Mouse (Mus musculus) heart, postnatal 36 days (tissue): ENCODE data around the gene Grm7. TPM values are rescaled to one million over a fixed set of nuclear protein-coding genes. Genes with fewer than 3 reads are reported as not detected.

Source experiments
- DNase-seq, 2 experiments: peaks; one replicate each; pipeline ENCODE4 v3.0.0; 2021 to 2022
- intact Hi-C: fragments of 180-260 bp; cut with DNase I; formaldehyde crosslinking; loops from one replicate; pipeline ENCODE4 v1.15.1; 2025
- total RNA-seq, 2 experiments: library from RNA; stranded (reverse); gene quantifications; 2 replicates each; pipeline ENCODE4 v1.2.3; 2021

Grm7 gene
- total RNA-seq, 2 experiments from 2014 or later: 0.11 TPM; not detected in 1

GRCm38 (mm10) chr6:110868311-110868710, 222.9 kb downstream of the Grm7 start:
- intact Hi-C loops: no loop called here
- DNase-seq: no peak

- DNase-seq: no peak
- intact Hi-C loops: no loop called here
These were observed 336.6 kb downstream of the Grm7 start for GRCm38 (mm10) chr6:110982013-110982412.

- intact Hi-C loops: no loop called here
- no peak for DNase-seq
These were observed 393.7 kb downstream of the Grm7 start for GRCm38 (mm10) chr6:111039099-111039498.

GRCm38 (mm10) chr6:111045896-111046295, 400.5 kb downstream of the Grm7 start:
- intact Hi-C loops: no loop called here
- DNase-seq: no peak

GRCm38 (mm10) chr6:111049247-111049646, 403.9 kb downstream of the Grm7 start:
- DNase-seq: no peak
- intact Hi-C loops: no loop called here

GRCm38 (mm10) chr6:111054001-111054975, 408.9 kb downstream of the Grm7 start:
- intact Hi-C loops: no loop called here
- no peak for DNase-seq

GRCm38 (mm10) chr6:111057798-111058197, 412.4 kb downstream of the Grm7 start:
- intact Hi-C loops: no loop called here
- no peak for DNase-seq

- no peak for DNase-seq
- intact Hi-C loops: no loop called here
These were observed 414.6 kb downstream of the Grm7 start for GRCm38 (mm10) chr6:111060004-111060403.

GRCm38 (mm10) chr6:111084569-111084968, 439.2 kb downstream of the Grm7 start:
- no peak for DNase-seq
- intact Hi-C loops: no loop called here

- no peak for DNase-seq
- intact Hi-C loops: no loop called here
These were observed 449.4 kb downstream of the Grm7 start for GRCm38 (mm10) chr6:111094818-111095217.

- DNase-seq: no peak
- intact Hi-C loops: no loop called here
These were observed 460.1 kb downstream of the Grm7 start for GRCm38 (mm10) chr6:111105485-111105884.

- DNase-seq: no peak
- intact Hi-C loops: no loop called here
These were observed 515.7 kb downstream of the Grm7 start for GRCm38 (mm10) chr6:111161037-111161436.

GRCm38 (mm10) chr6:111195333-111195732, 550.0 kb downstream of the Grm7 start:
- DNase-seq: no peak
- intact Hi-C loops: no loop called here

GRCm38 (mm10) chr6:111221083-111221729, 575.8 kb downstream of the Grm7 start:
- intact Hi-C loops: no loop called here
- DNase-seq: no peak

GRCm38 (mm10) chr6:111255215-111255614, 609.8 kb downstream of the Grm7 start:
- no peak for DNase-seq
- intact Hi-C loops: no loop called here

GRCm38 (mm10) chr6:111256939-111257338, 611.6 kb downstream of the Grm7 start:
- intact Hi-C loops: no loop called here
- no peak for DNase-seq

- intact Hi-C loops: no loop called here
- no peak for DNase-seq
These were observed 612.9 kb downstream of the Grm7 start for GRCm38 (mm10) chr6:111258256-111258655.

- DNase-seq: no peak
These were observed 615.8 kb downstream of the Grm7 start for GRCm38 (mm10) chr6:111261181-111261580.

GRCm38 (mm10) chr6:111276657-111277056, 631.3 kb downstream of the Grm7 start:
- intact Hi-C loops: no loop called here
- no peak for DNase-seq

More at GRCm38 (mm10) chr6:111261181-111261580, 615.8 kb downstream of the Grm7 start:
- intact Hi-C loops: no loop called here

GRCm38 (mm10) chr6:111278516-111278915, 633.1 kb downstream of the Grm7 start:
- DNase-seq: no peak
- intact Hi-C loops: no loop called here

- DNase-seq: no peak
- intact Hi-C loops: no loop called here
These were observed 648.2 kb downstream of the Grm7 start for GRCm38 (mm10) chr6:111293505-111294001.
